Mouse (Mus musculus): ENCODE data around the gene Cops7a. TPM values are rescaled to one million over a fixed set of nuclear protein-coding genes. Genes with fewer than 3 reads are reported as not detected.

Cops7a gene
- polyA plus RNA-seq, 1 experiment from 2014 or later, result 99.8 TPM

DNA sequence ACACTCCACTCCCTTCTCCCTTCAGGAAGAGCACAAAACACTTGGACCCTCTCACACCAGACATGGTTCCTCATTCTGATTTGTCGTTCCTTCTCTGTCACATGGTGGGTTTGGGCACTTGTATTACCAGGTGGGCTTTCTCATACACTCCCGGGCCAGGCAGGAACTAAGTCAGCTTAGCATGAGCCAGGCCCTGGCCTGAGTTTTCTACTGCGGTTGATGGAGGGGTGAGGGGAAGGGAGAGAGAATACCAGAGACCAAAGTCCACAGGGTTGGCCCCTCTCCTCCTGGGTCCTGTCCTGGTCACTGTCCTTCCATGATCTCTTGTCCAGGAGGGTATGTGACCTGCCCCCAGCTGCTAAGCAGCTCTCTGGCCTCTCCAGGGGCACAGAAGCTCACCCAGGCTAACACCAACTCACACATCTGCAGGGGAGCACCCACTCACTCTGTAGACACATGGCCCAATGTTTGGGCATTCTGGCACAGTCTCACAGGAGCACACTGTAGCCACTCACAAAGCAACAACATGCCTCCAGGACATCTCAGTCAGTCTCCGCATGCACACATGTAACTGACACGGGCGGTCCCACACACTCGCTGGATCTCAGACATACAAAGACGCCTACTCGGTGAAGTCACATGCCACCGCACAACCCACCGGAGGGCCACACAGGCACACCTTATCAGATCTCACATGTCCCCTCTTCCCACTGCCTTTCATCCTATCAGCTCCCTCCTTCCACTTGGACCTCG, 49.2 kb downstream of the Cops7a start:
- Histone ChIP-seq H3K4me1 (peaks cover 55% of the 10 kb centered on the region), H3K4me3 (peak overlapping the region; percentile 94), H3K27me3 (replicated peaks) (no peaks in the 10 kb centered on the region), H3K9ac (peak overlapping the region; percentile 100), H3K27ac (peak overlapping the region; percentile 100), H3K36me3 (peaks cover 24% of the 10 kb centered on the region), H3K4me2 (replicated peaks) (peak overlapping the region; percentile 96), H3K9me3 (no peaks in the 10 kb centered on the region)
- 4% methylated on average over 12 of the region's 12 CpGs for WGBS
- no peak for ATAC-seq (ENCODE audit: low FRiP score, low read depth)

DNA sequence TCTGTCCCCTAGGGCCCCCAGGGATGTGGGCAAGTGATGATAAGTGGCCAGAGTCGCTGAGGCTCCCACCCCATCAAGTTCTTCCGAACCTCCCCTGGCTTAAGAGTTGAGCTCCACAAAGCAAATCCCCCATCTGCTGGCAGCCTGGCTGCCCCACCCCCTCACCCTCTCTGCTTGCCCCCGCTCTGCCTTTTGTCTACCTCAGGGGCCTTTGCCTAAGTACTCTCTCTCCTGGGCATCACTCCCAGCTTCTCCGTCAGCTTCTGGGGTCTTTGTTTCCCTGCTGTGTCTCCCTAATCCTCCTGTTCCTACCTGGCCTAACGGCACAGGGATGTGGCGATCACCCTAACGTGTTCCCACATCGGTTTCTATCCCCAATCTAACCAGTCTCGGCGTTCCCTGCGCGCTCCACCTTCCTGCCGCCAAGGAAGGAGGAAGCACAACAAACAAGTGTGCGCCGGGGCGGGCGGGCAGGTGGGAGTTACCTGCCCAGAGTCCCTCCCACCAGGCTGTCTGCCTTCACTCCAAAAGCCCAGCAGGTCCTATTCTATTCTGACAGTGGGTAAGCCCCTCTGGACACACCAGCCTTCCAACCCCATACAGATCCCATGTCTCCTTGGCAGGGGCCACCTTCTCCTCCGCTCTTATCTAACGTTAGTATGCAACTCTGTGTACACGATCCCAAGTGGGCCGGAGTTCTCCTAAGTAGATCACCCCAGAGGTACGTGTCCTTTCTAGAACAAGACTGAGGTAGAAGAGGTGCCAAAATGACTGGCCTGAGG, 50.0 kb downstream of the Cops7a start:
- Histone ChIP-seq H3K9ac (peak overlapping the region; percentile 100), H3K9me3 (no peaks in the 10 kb centered on the region), H3K4me2 (replicated peaks) (peak overlapping the region; percentile 96), H3K4me1 (peaks cover 53% of the 10 kb centered on the region), H3K4me3 (peak overlapping the region; percentile 94), H3K27ac (peak overlapping the region; percentile 100), H3K27me3 (replicated peaks) (0 out of 2 replicates have a peak, but pooled peaks cover 2% of the 10 kb centered on the region), H3K36me3 (peaks cover 24% of the 10 kb centered on the region)
- WGBS, result 17% methylated on average over 22 of the region's 22 CpGs
- no peak for ATAC-seq (ENCODE audit: low FRiP score, low read depth)

DNA sequence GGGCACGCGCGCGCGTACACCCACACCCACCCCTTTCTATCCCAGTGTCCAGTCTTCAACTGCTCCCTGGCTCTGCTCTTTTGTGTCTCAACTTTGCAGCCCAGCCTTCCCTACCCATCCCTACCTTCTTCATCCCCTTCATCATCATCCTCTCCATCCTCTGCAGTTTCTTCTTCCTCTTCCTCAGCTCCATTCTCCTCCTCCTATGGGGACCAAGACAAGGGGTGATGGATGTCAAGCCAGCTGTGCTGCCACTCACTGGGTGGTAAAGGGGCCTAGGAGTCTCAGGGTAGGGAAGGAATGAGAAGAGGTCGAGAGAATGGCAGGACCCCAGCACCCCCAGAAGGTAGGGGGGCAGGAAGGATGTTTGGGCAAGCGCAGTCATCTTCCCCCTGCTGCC, 50.8 kb downstream of the Cops7a start:
- ATAC-seq (ENCODE audit: low FRiP score, low read depth), result no peak
- Histone ChIP-seq H3K36me3 (peaks cover 24% of the 10 kb centered on the region), H3K9ac (peak overlapping the region; percentile 100; the same call in 1 of the 2 replicates), H3K4me1 (peaks cover 55% of the 10 kb centered on the region), H3K27me3 (replicated peaks) (peaks cover 9% of the 10 kb centered on the region; the same call in 1 of the 2 replicates), H3K9me3 (no peaks in the 10 kb centered on the region), H3K4me2 (replicated peaks) (peak overlapping the region; percentile 96), H3K27ac (peak overlapping the region; percentile 100; the same call in 1 of the 2 replicates), H3K4me3 (0 out of 2 replicates have a peak overlapping the region, but pooled peaks have one; percentile 94)
- WGBS, result 82% methylated on average over 7 of the region's 7 CpGs

DNA sequence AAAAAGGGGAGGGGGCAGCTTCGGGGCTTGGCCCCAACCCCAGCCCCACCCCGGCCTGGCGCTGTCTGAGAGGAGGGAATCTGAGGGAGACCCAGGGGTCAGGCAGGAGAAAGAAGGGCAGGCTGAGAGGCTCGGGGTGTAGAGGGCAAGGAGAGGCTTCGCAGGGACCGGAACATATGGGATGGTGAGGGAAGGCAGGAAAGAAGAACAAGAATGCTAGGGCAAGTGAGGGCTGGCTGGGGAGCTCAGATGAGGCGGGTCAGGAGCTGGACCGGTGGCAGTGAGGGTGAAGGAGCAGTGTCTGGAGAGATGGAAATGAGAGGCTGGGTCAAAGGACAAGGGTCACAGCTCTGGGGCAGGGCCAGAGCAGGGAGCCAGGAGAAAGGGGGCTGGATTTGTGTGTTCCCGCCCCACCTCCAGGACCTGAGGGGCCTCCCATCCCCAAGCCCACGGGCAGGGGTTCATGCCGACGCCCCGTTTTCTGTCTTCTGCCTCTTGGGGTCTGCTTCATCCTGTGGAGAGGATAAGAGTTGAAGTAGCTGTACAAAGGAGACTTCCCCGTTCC, 51.5 kb downstream of the Cops7a start:
- Histone ChIP-seq H3K4me2 (replicated peaks) (peak overlapping the region; percentile 96; the same call in 1 of the 2 replicates), H3K27me3 (replicated peaks) (peaks cover 10% of the 10 kb centered on the region; the same call in 1 of the 2 replicates), H3K9ac (no peak overlapping the region), H3K27ac (peak overlapping the region; percentile 37; the same call in 1 of the 2 replicates), H3K36me3 (peaks cover 24% of the 10 kb centered on the region), H3K4me1 (peaks cover 52% of the 10 kb centered on the region), H3K9me3 (no peaks in the 10 kb centered on the region), H3K4me3 (no peak overlapping the region)
- no peak for ATAC-seq (ENCODE audit: low FRiP score, low read depth)
- 69% methylated on average over 14 of the region's 14 CpGs for WGBS

DNA sequence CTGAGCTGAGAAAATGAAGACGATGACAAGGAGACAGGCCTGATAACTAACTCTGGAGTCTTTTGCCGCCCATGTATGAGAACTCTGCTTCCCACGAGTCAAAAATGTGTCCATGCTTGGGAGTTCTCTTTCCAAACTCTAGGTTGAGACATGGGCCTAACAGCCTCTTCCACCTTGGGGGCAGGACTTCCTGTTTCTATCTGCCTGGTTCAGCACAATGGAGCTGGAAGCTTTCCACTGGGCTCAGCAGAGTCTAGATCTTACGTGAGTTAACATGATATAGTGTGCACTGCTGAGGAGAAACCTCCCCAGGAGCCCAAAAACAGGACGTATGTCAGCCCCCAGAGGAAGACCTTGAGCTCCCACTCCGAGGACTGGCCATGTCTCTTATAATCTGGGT, 52.1 kb downstream of the Cops7a start:
- Histone ChIP-seq H3K27me3 (replicated peaks) (peaks cover 15% of the 10 kb centered on the region), H3K4me1 (peaks cover 47% of the 10 kb centered on the region), H3K9me3 (no peaks in the 10 kb centered on the region), H3K36me3 (peaks cover 24% of the 10 kb centered on the region), H3K9ac (no peak overlapping the region), H3K4me3 (no peak overlapping the region), H3K27ac (0 out of 2 replicates have a peak overlapping the region, but pooled peaks have one; percentile 37), H3K4me2 (replicated peaks) (peak overlapping the region; percentile 96; the same call in 1 of the 2 replicates)
- WGBS, result 79% methylated on average over 6 of the region's 6 CpGs
- no peak for ATAC-seq (ENCODE audit: low FRiP score, low read depth)

DNA sequence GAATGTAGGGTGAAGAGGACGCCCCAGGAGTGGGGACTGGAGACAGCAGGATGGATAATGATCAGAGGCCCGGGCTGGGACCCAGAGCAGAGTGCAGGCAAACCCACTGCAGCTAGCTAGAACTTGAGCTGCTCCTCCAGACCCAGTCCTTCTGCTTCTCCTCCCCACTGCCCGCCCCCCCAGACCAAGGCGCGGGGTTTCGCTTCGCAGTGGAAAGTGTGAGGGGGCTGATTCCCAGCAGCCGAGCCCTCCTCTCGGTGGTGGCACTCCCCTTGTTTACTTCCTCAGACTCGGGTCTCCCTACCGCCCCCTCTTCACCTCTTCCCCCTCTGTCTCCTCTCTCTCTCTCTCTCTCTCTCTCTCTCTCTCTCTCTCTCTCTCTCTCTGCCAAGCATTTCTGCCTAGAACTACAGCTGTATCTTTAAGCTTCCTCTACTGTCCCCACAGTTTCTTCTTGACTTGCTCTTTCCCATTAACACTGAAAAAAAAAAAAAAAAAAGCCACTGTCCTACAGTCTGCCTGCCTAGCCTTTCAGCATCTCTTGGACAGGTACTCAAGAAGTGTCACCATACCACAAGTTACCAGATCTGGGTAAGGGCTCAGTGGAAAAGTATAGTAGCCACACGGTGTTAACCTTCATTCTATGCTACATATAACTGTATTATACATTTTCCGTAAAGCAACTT, 53.7 kb downstream of the Cops7a start, which contains the start of gene Lag3:
TSS of gene Lag3 (minus strand) at position 173 of the 686 bp plus-strand sequence.
- Histone ChIP-seq H3K4me2 (replicated peaks) (0 out of 2 replicates have a peak within 1 kb of the TSS, but pooled peaks have one; percentile 14), H3K4me3 (no peak within 1 kb of the TSS), H3K4me1 (peaks cover 45% of the 10 kb centered on the region), H3K27me3 (replicated peaks) (peaks cover 16% of the 10 kb centered on the region), H3K36me3 (peaks cover 24% of the 10 kb centered on the region), H3K27ac (no peak within 1 kb of the TSS), H3K9ac (no peak within 1 kb of the TSS), H3K9me3 (no peaks in the 10 kb centered on the region)
- 19% methylated on average over 13 of the region's 13 CpGs for WGBS
- ATAC-seq (ENCODE audit: low FRiP score, low read depth), result no peak

DNA sequence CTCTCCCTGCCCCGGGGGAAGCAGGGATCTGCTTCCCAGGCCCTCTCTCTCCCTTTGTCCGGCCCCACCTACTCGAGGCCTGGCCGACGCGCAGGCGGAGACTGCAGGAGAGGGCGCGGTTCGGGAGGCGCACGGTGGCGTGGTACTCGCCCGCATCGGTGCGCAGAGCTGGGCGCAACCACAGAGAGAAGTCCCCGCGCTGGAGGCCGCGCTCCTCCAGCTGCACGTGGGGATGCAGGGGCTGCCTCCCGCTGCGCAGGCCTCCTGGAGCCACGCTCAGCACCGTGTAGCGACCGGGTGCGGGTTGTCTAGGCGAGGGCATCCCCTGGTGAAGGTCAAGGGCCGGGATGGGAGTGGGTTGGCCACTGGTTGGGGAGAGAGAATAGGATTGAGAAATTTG, 55.3 kb downstream of the Cops7a start:
- Histone ChIP-seq H3K4me2 (replicated peaks) (peak overlapping the region; percentile 49), H3K36me3 (peaks cover 24% of the 10 kb centered on the region), H3K4me1 (peaks cover 38% of the 10 kb centered on the region), H3K9ac (peak overlapping the region; percentile 41), H3K4me3 (peak overlapping the region; percentile 11), H3K27ac (no peak overlapping the region), H3K27me3 (replicated peaks) (peaks cover 16% of the 10 kb centered on the region), H3K9me3 (no peaks in the 10 kb centered on the region)
- ATAC-seq (ENCODE audit: low FRiP score, low read depth), result no peak; the same call in 1 of the 2 replicates
- 3% methylated on average over 32 of the region's 32 CpGs for WGBS

Other genes with a start within 250 kb of the Cops7a start
- 4.8 and 6.6 TPM in 2 replicates for gene Ptpn6, start 226.8 kb downstream of the Cops7a start, polyA plus RNA-seq (2016; fragmentation: Nextera tagmentation; extraction: Ambion mirVana)
- 527 and 552 TPM in 2 replicates for gene Grcc10, start 224.2 kb downstream of the Cops7a start, polyA plus RNA-seq (2016; fragmentation: Nextera tagmentation; extraction: Ambion mirVana)
- not detected in 2 replicates for gene Gm45234, start 209.5 kb downstream of the Cops7a start, polyA plus RNA-seq (2016; fragmentation: Nextera tagmentation; extraction: Ambion mirVana)
- gene Atn1, start 209.0 kb downstream of the Cops7a start, polyA plus RNA-seq (2016; fragmentation: Nextera tagmentation; extraction: Ambion mirVana), result 16.8 and 17.4 TPM in 2 replicates
- gene Eno2, start 195.9 kb downstream of the Cops7a start, polyA plus RNA-seq (2016; fragmentation: Nextera tagmentation; extraction: Ambion mirVana), result 25.2 and 27.8 TPM in 2 replicates
- gene Lrrc23, start 185.8 kb downstream of the Cops7a start, polyA plus RNA-seq (2016; fragmentation: Nextera tagmentation; extraction: Ambion mirVana), result 0.68 and 0.85 TPM in 2 replicates
- 8.2 and 8.5 TPM in 2 replicates for gene Spsb2, start 156.9 kb downstream of the Cops7a start, polyA plus RNA-seq (2016; fragmentation: Nextera tagmentation; extraction: Ambion mirVana)
- gene Tpi1, start 151.2 kb downstream of the Cops7a start, polyA plus RNA-seq (2016; fragmentation: Nextera tagmentation; extraction: Ambion mirVana), result 461 and 485 TPM in 2 replicates
- gene Usp5, start 136.1 kb downstream of the Cops7a start, polyA plus RNA-seq (2016; fragmentation: Nextera tagmentation; extraction: Ambion mirVana), result 203 TPM in 2 replicates
- 115 and 124 TPM in 2 replicates for gene Cdca3, start 136.0 kb downstream of the Cops7a start, polyA plus RNA-seq (2016; fragmentation: Nextera tagmentation; extraction: Ambion mirVana)
- gene Gnb3, start 125.3 kb downstream of the Cops7a start, polyA plus RNA-seq (2016; fragmentation: Nextera tagmentation; extraction: Ambion mirVana), result 0.50 and 0.52 TPM in 2 replicates
- gene P3h3, start 107.8 kb downstream of the Cops7a start, polyA plus RNA-seq (2016; fragmentation: Nextera tagmentation; extraction: Ambion mirVana), result 27.2 and 28.4 TPM in 2 replicates
- gene Gpr162, start 101.6 kb downstream of the Cops7a start, polyA plus RNA-seq (2016; fragmentation: Nextera tagmentation; extraction: Ambion mirVana), result 14.7 and 16.3 TPM in 2 replicates
- 0.06 TPM in 1 of 2 replicates, not detected in the other for gene Cd4, start 77.3 kb downstream of the Cops7a start, polyA plus RNA-seq (2016; fragmentation: Nextera tagmentation; extraction: Ambion mirVana)
- 1.8 and 2.2 TPM in 2 replicates for gene Lag3, start 53.8 kb downstream of the Cops7a start, polyA plus RNA-seq (2016; fragmentation: Nextera tagmentation; extraction: Ambion mirVana)
- gene Ptms, start 45.4 kb downstream of the Cops7a start, polyA plus RNA-seq (2016; fragmentation: Nextera tagmentation; extraction: Ambion mirVana), result 718 and 773 TPM in 2 replicates
- gene Mlf2, start 34.2 kb downstream of the Cops7a start, polyA plus RNA-seq (2016; fragmentation: Nextera tagmentation; extraction: Ambion mirVana), result 546 and 556 TPM in 2 replicates
- 9.8 and 10.0 TPM in 2 replicates for gene Pianp, start 31.2 kb upstream of the Cops7a start, polyA plus RNA-seq (2016; fragmentation: Nextera tagmentation; extraction: Ambion mirVana)
- gene Zfp384, start 43.6 kb upstream of the Cops7a start, polyA plus RNA-seq (2016; fragmentation: Nextera tagmentation; extraction: Ambion mirVana), result 17.0 and 19.1 TPM in 2 replicates
- 151 and 156 TPM in 2 replicates for gene Ing4, start 74.2 kb upstream of the Cops7a start, polyA plus RNA-seq (2016; fragmentation: Nextera tagmentation; extraction: Ambion mirVana)
- 15.1 and 15.3 TPM in 2 replicates for gene Acrbp, start 84.2 kb upstream of the Cops7a start, polyA plus RNA-seq (2016; fragmentation: Nextera tagmentation; extraction: Ambion mirVana)
- 0.32 and 0.54 TPM in 2 replicates for gene Lpar5, start 102.4 kb upstream of the Cops7a start, polyA plus RNA-seq (2016; fragmentation: Nextera tagmentation; extraction: Ambion mirVana)
- gene Chd4, start 130.4 kb upstream of the Cops7a start, polyA plus RNA-seq (2016; fragmentation: Nextera tagmentation; extraction: Ambion mirVana), result 115 and 121 TPM in 2 replicates
- gene Nop2, start 166.4 kb upstream of the Cops7a start, polyA plus RNA-seq (2016; fragmentation: Nextera tagmentation; extraction: Ambion mirVana), result 53.9 and 56.3 TPM in 2 replicates
- 21.9 and 22.6 TPM in 2 replicates for gene Iffo1, start 179.7 kb upstream of the Cops7a start, polyA plus RNA-seq (2016; fragmentation: Nextera tagmentation; extraction: Ambion mirVana)
- gene Gapdh, start 200.9 kb upstream of the Cops7a start, polyA plus RNA-seq (2016; fragmentation: Nextera tagmentation; extraction: Ambion mirVana), result 1,605 and 1,721 TPM in 2 replicates
- 131 and 140 TPM in 2 replicates for gene Ncapd2, start 226.2 kb upstream of the Cops7a start, polyA plus RNA-seq (2016; fragmentation: Nextera tagmentation; extraction: Ambion mirVana)
- 157 and 169 TPM in 2 replicates for gene Mrpl51, start 226.3 kb upstream of the Cops7a start, polyA plus RNA-seq (2016; fragmentation: Nextera tagmentation; extraction: Ambion mirVana)